Mouse (Mus musculus) c-Kit-positive CD71-positive TER-119-positive erythroid progenitor cells, embryonic 14.5 days (primary cell): ENCODE results near the gene Nol3.
"Not testable (repeated sequence)": the region's sequence is repeated elsewhere in the genome, so short reads cannot be mapped to it uniquely, and the experiment has no call there.

Experiments used
- DNase-seq: peaks from one replicate; pipeline ENCODE4 v3.0.0-alpha.2; 2013; ENCODE audit warnings: low spot score

Gene Nol3

DNA sequence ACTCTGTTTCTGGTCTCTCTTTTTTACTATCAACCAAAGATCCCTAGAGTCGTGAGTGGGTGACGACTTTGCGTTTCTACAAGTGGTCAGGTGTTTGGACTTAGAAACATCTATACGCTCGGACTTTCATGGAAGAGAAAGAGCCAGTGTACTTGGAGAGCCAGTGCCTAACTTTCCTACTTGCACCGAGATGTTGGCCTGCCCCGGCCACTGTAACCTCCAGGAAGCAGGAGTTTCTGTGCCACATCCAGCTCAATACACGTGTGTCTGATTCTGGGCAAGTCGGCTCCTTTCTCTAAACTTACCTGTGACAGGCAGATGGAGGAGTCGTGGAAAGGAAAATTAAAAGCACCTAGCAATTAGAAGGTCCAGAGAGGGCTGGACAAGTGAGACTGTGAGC, at the start of gene Nol3:
Nol3 (plus strand) TSS at position 301 of the 400 bp plus-strand sequence.
- no peak for DNase-seq

GRCm38 (mm10) chr8:105231503-105232320, 44.2 kb upstream of the Nol3 start:
- DNase-seq = no peak

DNA sequence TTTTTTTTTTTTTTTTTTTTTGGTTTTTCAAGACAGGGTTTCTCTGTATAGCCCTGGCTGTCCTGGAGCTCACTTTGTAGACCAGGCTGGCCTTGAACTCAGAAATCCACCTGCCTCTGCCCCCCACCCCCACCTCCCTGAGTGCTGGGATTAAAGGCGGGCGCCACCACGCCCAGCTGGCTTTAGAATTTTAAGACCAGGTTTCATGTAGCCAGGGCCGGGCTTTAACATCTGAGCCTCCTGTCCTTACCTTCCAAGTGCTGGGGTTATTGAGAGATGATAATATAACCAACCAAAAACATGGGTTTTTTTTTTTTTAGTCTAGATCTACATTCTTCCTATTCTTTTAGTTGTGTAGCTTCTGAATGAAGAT, 43.6 kb upstream of the Nol3 start:
- DNase-seq = not testable (repeated sequence)

GRCm38 (mm10) chr8:105233126-105233935, 42.6 kb upstream of the Nol3 start:
- peak; percentile 26 for DNase-seq

DNA sequence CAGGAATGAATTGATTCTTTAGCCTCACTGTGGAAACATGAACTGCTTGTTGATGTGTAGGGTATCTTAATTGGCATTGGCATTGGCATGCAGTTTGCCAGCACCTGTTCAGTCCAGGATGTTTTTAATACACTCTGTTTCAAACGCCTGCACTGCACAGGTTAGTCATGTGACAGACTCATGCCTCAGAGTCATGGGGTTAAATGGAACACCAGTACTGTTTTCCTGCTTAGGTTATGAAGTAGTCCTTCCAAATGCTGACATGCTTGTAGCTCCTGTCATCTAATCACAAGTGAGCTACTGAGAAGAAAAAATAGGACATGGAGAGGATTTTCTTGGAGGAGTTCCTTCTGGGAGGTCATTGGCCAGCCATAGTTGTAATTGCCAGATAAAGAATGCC, 40.7 kb upstream of the Nol3 start:
- DNase-seq = no peak

GRCm38 (mm10) chr8:105237442-105238142, 38.3 kb upstream of the Nol3 start:
- DNase-seq = no peak

DNA sequence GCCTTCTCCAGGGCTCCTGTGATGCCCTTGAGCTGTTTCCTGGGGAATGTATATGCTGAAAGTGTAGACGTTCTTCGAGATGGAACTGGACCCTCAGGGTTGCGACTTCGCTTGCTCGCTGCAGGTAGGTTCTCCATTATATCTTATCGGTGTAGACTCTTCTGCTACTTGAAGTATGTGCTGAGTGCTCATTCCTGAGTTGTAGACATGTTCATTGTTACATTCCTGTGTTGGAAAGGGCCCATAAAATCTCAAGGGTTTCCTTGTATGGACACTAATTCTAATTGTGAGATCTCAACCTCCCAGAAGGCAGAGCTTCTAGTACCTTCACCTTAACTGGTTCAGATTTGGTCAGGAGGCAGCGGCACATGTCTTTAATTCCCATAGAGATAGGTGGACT, 34.9 kb upstream of the Nol3 start:
- no peak for DNase-seq

- no peak for DNase-seq
Measured at GRCm38 (mm10) chr8:105251954-105252353, 24.0 kb upstream of the Nol3 start.

DNA sequence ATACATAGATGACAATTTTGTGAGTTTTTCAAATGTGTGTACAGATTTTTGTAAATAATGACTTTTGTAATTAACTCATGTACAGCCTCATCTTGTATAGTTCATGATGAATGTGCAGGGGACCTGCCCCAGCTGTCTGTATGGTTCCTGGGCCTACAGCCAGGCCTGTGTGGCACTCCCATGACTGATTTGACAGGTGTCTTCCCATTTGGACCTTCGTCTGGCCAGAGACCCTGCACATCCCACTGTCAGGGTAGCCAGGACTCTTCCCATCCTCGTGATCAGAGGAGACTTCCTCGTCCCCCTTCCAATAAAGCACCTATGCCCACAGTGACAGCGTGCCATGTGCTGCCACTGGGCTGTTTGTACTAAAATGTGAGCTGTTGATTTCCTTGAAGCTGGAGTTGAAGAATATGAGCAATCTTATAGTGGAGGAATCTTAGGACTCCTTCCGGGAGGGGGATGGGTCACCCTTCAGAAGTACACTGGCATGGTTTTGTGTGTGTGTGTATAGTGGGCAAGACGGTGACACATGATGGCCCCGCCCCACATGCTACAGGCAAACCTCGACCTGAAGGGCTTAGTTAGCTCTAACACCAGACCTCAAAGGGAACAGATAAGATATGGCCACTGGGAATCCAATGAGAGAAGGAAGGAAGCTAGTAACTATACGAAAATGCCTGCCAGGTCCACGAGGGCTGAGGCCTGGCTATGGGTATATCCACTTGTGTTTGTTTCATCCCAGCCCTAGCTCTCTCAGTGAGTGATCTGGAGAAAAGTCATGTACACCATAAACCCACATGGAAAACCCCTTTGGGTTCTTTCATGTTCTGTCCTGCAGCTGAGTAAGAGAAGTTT, 23.0 kb upstream of the Nol3 start:
- no peak for DNase-seq

DNA sequence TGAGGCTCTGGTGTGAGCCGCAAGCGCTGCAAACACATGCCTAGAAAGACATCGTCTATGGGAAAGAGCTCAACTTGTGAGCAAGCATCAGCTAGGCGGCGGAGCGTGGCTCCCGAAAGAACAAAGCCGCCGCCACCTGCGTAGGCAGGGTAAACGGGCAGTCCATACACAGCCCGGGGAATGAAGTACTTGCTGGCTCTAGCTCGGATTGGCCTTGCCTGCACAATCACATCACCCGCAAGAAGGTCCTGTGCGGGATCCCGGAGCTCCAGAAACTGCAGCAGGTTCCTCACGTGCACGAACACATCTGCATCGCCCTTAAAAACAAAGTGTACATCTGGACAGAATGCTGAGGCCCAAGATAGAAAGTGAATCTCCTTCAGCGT, 22.2 kb upstream of the Nol3 start:
- no peak for DNase-seq

DNA sequence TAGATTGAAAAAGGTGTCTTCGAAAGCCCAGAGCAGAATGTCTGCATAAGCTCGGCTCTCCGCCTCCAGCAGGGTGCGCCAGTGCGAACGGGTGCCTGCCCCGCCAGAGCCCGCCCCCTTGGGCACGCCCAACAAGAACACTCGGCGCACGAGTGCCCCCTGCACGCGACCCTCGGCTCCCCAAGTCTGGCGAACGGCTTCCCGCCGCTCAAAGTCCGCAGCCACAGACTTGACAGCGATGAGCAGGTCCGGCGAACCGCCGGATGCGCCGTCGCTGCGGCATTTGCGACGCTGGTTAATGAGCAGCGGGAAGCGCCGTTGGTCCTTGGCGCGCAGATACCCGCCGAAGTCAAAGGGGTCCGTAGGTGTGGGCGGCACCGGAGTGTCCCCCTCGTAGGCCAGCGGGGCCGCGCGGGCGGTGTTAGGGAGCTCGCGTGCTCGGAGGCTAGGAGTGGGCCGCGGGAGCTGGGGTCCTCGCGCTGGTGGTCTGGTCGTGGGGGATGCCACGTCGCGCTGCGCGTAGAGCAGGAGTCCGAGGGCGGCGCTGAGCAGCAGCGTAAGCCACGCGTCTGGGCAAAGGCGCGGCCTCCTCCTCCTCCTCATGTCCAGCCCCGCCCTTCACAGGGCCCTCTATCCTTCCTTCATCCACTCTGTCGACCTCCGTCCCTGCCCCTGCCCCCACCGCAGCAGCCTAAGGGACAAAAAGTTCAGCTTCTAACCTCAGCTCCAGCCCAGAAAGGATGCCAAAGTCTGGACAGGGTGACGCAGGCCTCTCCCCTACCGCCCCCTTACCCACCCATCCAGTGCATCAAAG, 21.6 kb upstream of the Nol3 start:
- peak; percentile 81 for DNase-seq

DNA sequence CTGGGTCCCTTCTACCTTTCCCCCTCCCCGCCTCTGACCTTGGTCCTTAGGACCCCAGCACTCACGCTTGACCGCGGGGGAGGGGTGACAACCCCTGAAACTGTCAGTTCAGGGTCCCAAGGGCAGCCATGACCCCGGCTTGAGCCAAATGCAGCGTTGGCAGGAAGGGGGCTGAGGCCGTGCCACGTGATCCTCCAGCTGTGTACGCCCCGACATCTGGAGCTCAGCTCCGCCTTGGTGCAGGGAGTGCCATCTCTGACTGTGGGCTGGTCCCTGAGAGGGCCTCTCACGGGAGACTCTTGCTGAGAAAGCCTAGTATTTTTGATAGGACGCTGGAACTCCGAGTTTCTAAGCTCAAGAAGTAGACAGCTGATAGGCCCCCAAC, 21.0 kb upstream of the Nol3 start, which contains the start of gene B3gnt9:
B3gnt9 (minus strand) TSS at position 188 of the 385 bp plus-strand sequence.
- DNase-seq = peak; percentile 79

DNA sequence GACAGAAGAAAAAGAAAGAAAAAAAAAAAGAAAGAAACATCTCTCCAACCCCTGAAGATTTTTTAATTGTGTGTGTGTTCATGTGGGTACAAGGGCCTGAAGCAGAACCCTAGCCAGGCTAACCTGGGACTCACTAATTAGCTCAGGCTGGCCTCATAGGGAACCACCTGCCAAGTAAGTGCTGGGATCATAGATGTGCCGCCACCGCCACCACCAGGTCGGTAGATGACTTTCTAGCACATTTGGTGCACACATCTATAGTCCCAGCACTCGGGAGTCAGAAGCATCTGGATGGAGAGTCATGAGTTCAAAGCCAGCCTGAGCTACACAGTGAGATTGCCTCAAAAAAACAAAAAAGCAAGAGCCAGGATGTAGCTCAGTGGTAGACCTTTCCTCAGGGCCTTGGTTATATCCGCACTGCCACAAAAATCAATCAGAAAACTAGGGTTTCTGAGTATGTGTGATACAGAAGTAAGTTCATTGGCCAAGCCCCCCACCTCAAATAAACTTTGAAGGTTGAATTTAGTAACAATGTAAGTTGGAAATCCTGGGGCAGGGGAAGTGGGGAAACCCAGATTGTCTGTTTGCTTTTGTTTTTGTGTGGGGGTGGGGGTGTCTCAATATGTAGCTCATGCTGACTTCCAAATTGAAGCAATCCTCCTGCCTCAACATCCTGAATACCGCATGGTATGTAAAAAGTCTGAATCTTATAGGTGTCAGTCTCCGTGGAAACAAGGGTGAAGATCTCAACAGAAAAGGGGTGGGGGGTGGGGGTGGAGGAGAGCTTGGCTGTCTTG, 18.4 kb upstream of the Nol3 start:
- DNase-seq = no peak

GRCm38 (mm10) chr8:105258911-105259720, 16.8 kb upstream of the Nol3 start:
- DNase-seq = no peak

- peak; percentile 65 for DNase-seq
Measured at GRCm38 (mm10) chr8:105259721-105260320, 16.1 kb upstream of the Nol3 start.

DNA sequence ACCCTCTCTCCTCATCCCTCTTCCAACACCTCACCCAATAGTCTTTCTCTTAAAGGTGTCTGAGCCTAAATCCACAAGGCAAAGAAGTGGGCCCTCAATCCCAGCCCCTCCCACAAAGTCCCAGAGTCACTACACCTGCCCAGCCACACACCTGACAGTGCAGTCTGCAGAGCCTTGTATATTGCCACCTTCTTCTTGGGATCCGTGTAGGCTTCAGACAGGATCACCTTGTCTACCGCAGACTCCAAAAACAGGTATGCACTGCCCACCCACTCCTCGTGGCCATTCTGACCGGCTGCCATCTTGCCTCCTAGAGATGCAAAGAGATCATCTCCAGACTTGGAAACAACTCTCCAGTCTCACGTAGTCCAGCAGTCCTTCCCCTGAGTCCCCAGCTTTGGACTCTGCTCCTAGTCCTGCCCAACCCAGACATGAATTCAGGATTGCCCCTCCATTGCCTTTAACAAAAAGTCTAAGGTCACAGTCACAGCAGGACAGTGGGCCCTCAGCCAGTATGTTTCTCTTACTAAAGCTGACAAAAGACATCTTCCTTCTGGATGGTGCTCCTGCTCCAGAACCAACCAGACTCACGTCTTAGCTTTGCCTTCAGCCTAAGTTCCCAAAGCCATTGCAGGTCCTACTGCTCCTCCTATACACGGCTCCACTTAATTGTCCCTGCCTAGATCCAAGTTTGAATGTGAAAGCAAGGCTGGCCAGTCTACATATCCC, 15.4 kb upstream of the Nol3 start:
- no peak for DNase-seq

DNA sequence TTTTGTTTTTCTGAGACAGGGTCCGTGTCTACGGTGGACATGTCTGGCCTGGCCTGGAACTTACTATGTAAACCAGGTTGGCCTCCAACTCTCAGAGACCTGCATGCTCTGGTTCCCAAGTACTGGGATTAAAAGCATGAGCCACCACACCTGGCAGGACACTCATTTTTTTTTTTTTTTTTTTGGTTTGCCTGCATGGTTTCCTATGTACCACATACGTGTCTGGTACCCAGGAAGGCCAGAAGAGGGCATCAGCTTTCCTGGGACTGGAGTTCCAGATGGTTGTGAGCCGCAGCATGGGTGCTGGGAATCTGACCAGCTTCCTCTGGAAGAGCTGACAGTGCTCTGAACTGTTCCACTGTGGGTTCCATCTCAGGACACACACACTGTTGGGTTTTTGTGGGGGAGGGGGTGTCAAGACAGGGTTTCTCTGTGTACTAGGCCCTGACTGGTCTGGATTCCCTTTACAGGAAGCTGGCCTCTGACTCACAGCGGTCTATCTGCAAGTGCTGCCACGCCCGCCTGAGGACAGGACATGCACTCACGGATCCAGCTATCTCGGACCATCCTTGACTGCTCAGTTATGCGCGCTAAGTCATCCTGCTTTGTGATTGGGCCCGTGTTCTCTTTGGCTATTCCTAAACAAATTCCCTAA, 14.5 kb upstream of the Nol3 start:
- DNase-seq = no peak
